Comparison of ENCODE assay signal across 20 mouse cellular contexts in genomic region chr13:49027057-49027456, GRCm38 (mm10).
"Had no signal": no experiment of that assay in that cellular context is flagged by ENCODE, and none has a peak within 500 bp of the region (broad histone marks: within the 10 kb centered on the region; RNA-seq: fewer than 3 reads in every experiment).

No protein-coding gene starts in this region.

- ATAC-seq: liver, postnatal 0 days; lung, postnatal 0 days; midbrain, embryonic 13.5 days; midbrain, embryonic 15.5 days had no signal

- DNase-seq: liver, postnatal 0 days; lung, adult 2 months; lung, postnatal 14 days; lung, postnatal 36 days; retina, postnatal 1 day; right cerebral cortex, adult 18-20 months; right cerebral cortex, postnatal 25 days; right cerebral cortex, postnatal 4 days; thymus, adult 2 months; thymus, postnatal 25 days; thymus, postnatal 4 days had no signal

- H3K4me3 ChIP-seq: liver, embryonic 15.5 days; lung, embryonic 15.5 days; megakaryocyte, embryonic 14.5 days; midbrain, embryonic 13.5 days; midbrain, embryonic 15.5 days; neural tube, embryonic 12.5 days had no signal

- H3K9ac ChIP-seq: liver, embryonic 15.5 days; liver, postnatal 0 days; lung, embryonic 15.5 days; midbrain, embryonic 13.5 days; midbrain, embryonic 15.5 days; neural tube, embryonic 12.5 days had no signal

- H3K27ac ChIP-seq: liver, embryonic 15.5 days; lung, embryonic 15.5 days; macrophage; midbrain, embryonic 13.5 days; midbrain, embryonic 15.5 days; neural tube, embryonic 12.5 days had no signal

- H3K27me3 ChIP-seq: liver, embryonic 15.5 days; lung, embryonic 15.5 days; midbrain, embryonic 15.5 days; neural tube, embryonic 12.5 days had no signal

- H3K9me3 ChIP-seq: liver, embryonic 15.5 days; lung, embryonic 15.5 days; midbrain, embryonic 13.5 days; midbrain, embryonic 15.5 days; neural tube, embryonic 12.5 days had no signal

- H3K4me2 ChIP-seq: liver, embryonic 15.5 days; lung, embryonic 15.5 days; midbrain, embryonic 11.5 days; midbrain, embryonic 13.5 days; midbrain, embryonic 15.5 days; neural tube, embryonic 12.5 days had no signal

- H3K4me1 ChIP-seq: neural tube, embryonic 12.5 days had no signal

- H3K36me3 ChIP-seq: liver, embryonic 15.5 days; lung, embryonic 15.5 days; midbrain, embryonic 13.5 days; midbrain, embryonic 15.5 days; neural tube, embryonic 12.5 days had no signal
